Mouse (Mus musculus): ENCODE measurements around the gene Zmiz2.

DNA sequence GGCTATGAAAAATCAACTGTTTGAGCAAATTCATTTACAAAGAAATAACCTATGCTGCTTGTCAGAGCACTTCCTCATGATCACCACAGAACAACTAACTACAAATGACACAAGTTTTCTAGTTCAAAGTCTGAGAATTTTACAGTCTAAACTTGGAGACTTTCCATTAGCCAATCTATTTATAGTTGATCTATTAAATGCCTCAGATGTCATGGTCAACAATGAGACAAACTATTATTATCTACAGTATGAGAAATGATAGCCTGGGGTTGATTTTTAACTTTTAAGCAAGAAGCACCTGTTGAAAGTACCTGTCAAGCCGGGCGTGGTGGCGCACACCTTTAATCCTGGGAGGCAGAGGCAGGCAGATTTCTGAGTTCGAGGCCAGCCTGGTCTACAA, 53.7 kb downstream of the Zmiz2 start:
- no peak for TF ChIP-seq CTCF (IDR thresholded peaks at IDR 0.05; ENCODE audit: control insufficient read depth, insufficient read depth, insufficient read length)
- TF ChIP-seq MYOG (IDR thresholded peaks at IDR 0.05; ENCODE audit: control insufficient read depth, extremely low read depth, insufficient read length), result no peak
- no peak for TF ChIP-seq MAX (IDR thresholded peaks at IDR 0.05)
- no peak for TF ChIP-seq MYOD1 (IDR thresholded peaks at IDR 0.05; ENCODE audit: control insufficient read depth, insufficient read length, low read depth)

Measured in C2C12 (cell line).